In the genomic region with DNA sequence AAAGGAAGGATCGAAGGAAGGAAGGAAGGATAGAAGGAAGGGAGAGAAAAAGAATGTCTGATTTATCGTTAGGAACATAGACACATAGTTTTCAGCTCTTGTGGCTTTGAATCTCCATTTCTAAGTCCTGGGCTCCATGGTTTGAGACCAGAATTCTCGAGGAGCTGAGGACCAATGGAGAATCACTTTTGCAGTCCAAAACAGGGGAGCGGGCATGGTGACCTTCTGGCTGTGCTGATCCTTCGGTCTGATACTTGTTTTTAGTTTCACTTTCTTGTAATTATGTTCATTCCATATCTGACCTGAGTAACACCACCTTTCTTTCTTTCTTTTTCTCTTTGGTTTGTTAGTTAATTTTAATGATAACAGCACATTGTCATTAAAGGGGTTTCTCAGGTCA, we compare ENCODE assay signal across 10 mouse cellular contexts. TPM values are rescaled to one million over a fixed set of nuclear protein-coding genes. Genes with fewer than 3 reads are reported as not detected.
DNase-seq lines count a peak whose midpoint lies in the region; ATAC-seq and TF ChIP-seq lines count a peak whose summit lies in the region.
"Had no signal": no experiment of that assay in that cellular context is flagged by ENCODE, and none has a peak within 500 bp of the region (broad histone marks: within the 10 kb centered on the region; RNA-seq: fewer than 3 reads in every experiment).

No protein-coding gene starts in this region.

- ATAC-seq in erythroblast, adult 5-6 weeks (replicated peaks; ENCODE audit: low FRiP score, poor library complexity, severe bottlenecking), result peak; percentile 58; the same call in 1 of the 2 replicates
- no peak for ATAC-seq in forebrain, embryonic 13.5 days
- ATAC-seq: Patski had no signal

- no peaks in the 10 kb centered on the region for H3K36me3 ChIP-seq in macrophage (ENCODE audit: inconsistent target)
- H3K36me3 ChIP-seq in forebrain, embryonic 13.5 days (ENCODE audit: poor library complexity, severe bottlenecking), result no peaks in the 10 kb centered on the region

- H3K27me3 ChIP-seq in forebrain, embryonic 13.5 days, result no peaks in the 10 kb centered on the region
- H3K27me3 ChIP-seq: Patski had no signal

- no peak for DNase-seq in layer of hippocampus, adult 2 months (ENCODE audit: low spot score in 2 of 2)
- no peak for DNase-seq in layer of hippocampus, postnatal 36 days
- peak; percentile 31 for DNase-seq in Muller cell, postnatal 12 days (ENCODE audit: inconsistent ontology term)
- DNase-seq in kidney, adult 9 months, result no peak
- DNase-seq: retina, postnatal 1 day; thymus, postnatal 25 days had no signal

- peaks cover 20% of the 10 kb centered on the region for H3K4me1 ChIP-seq in forebrain, embryonic 13.5 days

- H3K4me3 ChIP-seq in layer of hippocampus, adult 2 months, result peak overlapping the region; percentile 27; the same call in 1 of the 2 replicates
- H3K4me3 ChIP-seq in macrophage (ENCODE audit: inconsistent target), result peak overlapping the region; percentile 8; the same call in 1 of the 2 replicates
- no peak overlapping the region for H3K4me3 ChIP-seq in forebrain, embryonic 13.5 days

- 0 out of 2 replicates have a peak overlapping the region, but pooled peaks have one; percentile 0 for H3K27ac ChIP-seq in layer of hippocampus, adult 2 months
- no peak overlapping the region for H3K27ac ChIP-seq in macrophage
- no peak overlapping the region for H3K27ac ChIP-seq in forebrain, embryonic 13.5 days

- TF ChIP-seq CTCF in layer of hippocampus, adult 2 months (conservative IDR thresholded peaks at IDR 0.05), result no peak

- H3K4me2 ChIP-seq in forebrain, embryonic 13.5 days, result no peak overlapping the region

- no peaks in the 10 kb centered on the region for H3K79me2 ChIP-seq in macrophage (ENCODE audit: inconsistent target)

- no peak overlapping the region for H3K9ac ChIP-seq in forebrain, embryonic 13.5 days

- no peaks in the 10 kb centered on the region for H3K9me3 ChIP-seq in forebrain, embryonic 13.5 days (replicated peaks)

- WGBS in macrophage (ENCODE audit: missing documents), result 17% methylated on average over 5 of the region's 5 CpGs
- WGBS in forebrain, embryonic 13.5 days, result 54% methylated on average over 5 of the region's 5 CpGs

RNA-seq across cellular contexts. Expression of a gene that starts 29.2 kb away (rescaled TPM):
- total RNA-seq in layer of hippocampus, adult 2 months (2021), result 100 to 1,000 TPM; 128 to 131 TPM
- total RNA-seq in layer of hippocampus, postnatal 36 days (2021), result 100 to 1,000 TPM; 116 to 135 TPM
- total RNA-seq in erythroblast, adult 5-6 weeks (2015; ENCODE audit: low replicate concordance), result 13.8 and 16.1 TPM in 2 replicates
- total RNA-seq in erythroblast, adult 5-6 weeks (2017; ENCODE audit: low replicate concordance), result 21.4 and 34.3 TPM in 2 replicates
- total RNA-seq in macrophage (2018; cell fraction: chromatin; rRNA removed), result 10 to 100 TPM in 13 of 26 experiments, 1 to 10 TPM in 12, under 1 TPM in 1; 0.68 to 17.5 (median 10.0) TPM
- total RNA-seq in macrophage (2018; cell fraction: cytosol; rRNA removed), result 1 to 10 TPM; 1.9 to 4.4 (median 3.0) TPM
- 10 to 100 TPM in 6 of 26 experiments, 1 to 10 TPM in 20; 1.4 to 12.1 (median 5.2) TPM for total RNA-seq in macrophage (2018; cell fraction: nucleus; rRNA removed)
- polyA plus RNA-seq in macrophage (2018), result 1.8 to 4.6 TPM (median 4.4 TPM) in 3 replicates
- polyA plus RNA-seq in forebrain, embryonic 13.5 days (2015; fragmentation: Nextera tagmentation; extraction: Ambion mirVana), result 202 and 241 TPM in 2 replicates
